Mouse (Mus musculus): ENCODE measurements around the gene Olfr171. TPM values are rescaled to one million over a fixed set of nuclear protein-coding genes. Genes with fewer than 3 reads are reported as not detected.
"Not testable (repeated sequence)": the region's sequence is repeated elsewhere in the genome, so short reads cannot be mapped to it uniquely, and the experiment has no call there.

Olfr171 gene
- not detected for total RNA-seq (2021)
- long read RNA-seq, experiment 1: 0 reads
- long read RNA-seq, experiment 2: 0 reads

GRCm38 (mm10) chr16:19629816-19630215, at the start of gene Olfr171:
Gene Olfr171 (minus strand): TSS chr16:19629916.
- DNase-seq (ENCODE audit: low spot score in 2 of 2): no peak

- DNase-seq (ENCODE audit: low spot score in 2 of 2): no peak
Measured at GRCm38 (mm10) chr16:19670768-19671357, 41.1 kb upstream of the Olfr171 start.

- no peak for DNase-seq (ENCODE audit: low spot score in 2 of 2)
Measured at GRCm38 (mm10) chr16:19666312-19666711, 36.6 kb upstream of the Olfr171 start.

- DNase-seq (ENCODE audit: low spot score in 2 of 2): not testable (repeated sequence)
Measured at GRCm38 (mm10) chr16:19611782-19612181, 17.9 kb downstream of the Olfr171 start, which contains the start of gene Olfr170. Gene Olfr170 (minus strand): TSS chr16:19611882.

GRCm38 (mm10) chr16:19603166-19603565, 26.6 kb downstream of the Olfr171 start:
- DNase-seq (ENCODE audit: low spot score in 2 of 2): no peak

Other genes starting within 250 kb of the Olfr171 start
- not detected for gene Olfr165, start 206.8 kb downstream of the Olfr171 start, total RNA-seq (2021)
- not detected for gene Olfr166, start 146.2 kb downstream of the Olfr171 start, total RNA-seq (2021)
- gene Olfr167, start 107.7 kb downstream of the Olfr171 start, total RNA-seq (2021): not detected
- gene Olfr168, start 94.4 kb downstream of the Olfr171 start, total RNA-seq (2021): not detected
- not detected for gene Olfr169, start 58.1 kb downstream of the Olfr171 start, total RNA-seq (2021)
- gene Olfr170, start 18.0 kb downstream of the Olfr171 start, total RNA-seq (2021): not detected
- gene Lamp3, start 76.5 kb upstream of the Olfr171 start, total RNA-seq (2021): under 1 TPM in 1 of 2 experiments, not detected in 1; 0.10 TPM
- under 1 TPM; 0.32 to 0.63 TPM for gene B3gnt5, start 130.3 kb upstream of the Olfr171 start, total RNA-seq (2021)